Mouse (Mus musculus): ENCODE measurements around the gene Olfr352.

- no peak for TF ChIP-seq POLR2A (IDR thresholded peaks at IDR 0.05; ENCODE audit: low read depth, low read length)
- TF ChIP-seq CTCF (IDR thresholded peaks at IDR 0.05; ENCODE audit: extremely low read depth, insufficient read depth, insufficient read length, insufficient replicate concordance), result no peak
Measured at GRCm38 (mm10) chr2:36846010-36846409, 22.2 kb upstream of the Olfr352 start, which contains the start of gene Olfr350.

All from spleen, adult 2 months (tissue).